Mouse (Mus musculus): ENCODE measurements around the gene Atf3.

DNA sequence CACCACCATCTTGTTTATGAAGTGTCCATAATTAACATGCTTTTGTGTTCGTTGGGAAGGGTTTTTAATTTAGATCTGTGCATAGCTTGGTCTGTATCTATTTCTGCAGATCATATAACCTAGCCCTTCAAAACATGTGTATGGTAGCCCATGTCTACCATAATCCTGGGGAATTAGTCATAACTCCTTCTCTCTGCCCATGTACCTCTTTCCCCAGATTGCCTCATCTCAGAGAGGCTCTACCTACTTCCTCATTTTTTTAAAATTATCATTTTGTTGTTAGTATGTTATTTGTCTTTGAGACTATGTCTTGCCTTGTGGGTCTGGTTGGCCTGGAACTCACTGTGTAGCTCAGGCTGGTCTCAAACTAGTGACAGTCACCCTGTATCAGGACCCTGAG, 30.6 kb upstream of the Atf3 start:
- TF ChIP-seq CTCF (IDR thresholded peaks at IDR 0.05; ENCODE audit: extremely low read depth, insufficient read depth, insufficient read length, insufficient replicate concordance) (no peak), POLR2A (IDR thresholded peaks at IDR 0.05; ENCODE audit: low read depth, low read length) (no peak)
